Mouse (Mus musculus): ENCODE data around the gene Gm28036. TPM values are rescaled to one million over a fixed set of nuclear protein-coding genes. Genes with fewer than 3 reads are reported as not detected.
A peak's percentile ranks its signal among the peaks of the same experiment; 100 is the strongest.

The Gm28036 gene
- total RNA-seq, 2 experiments from 2014 or later: 20.0 to 20.9 TPM

DNA sequence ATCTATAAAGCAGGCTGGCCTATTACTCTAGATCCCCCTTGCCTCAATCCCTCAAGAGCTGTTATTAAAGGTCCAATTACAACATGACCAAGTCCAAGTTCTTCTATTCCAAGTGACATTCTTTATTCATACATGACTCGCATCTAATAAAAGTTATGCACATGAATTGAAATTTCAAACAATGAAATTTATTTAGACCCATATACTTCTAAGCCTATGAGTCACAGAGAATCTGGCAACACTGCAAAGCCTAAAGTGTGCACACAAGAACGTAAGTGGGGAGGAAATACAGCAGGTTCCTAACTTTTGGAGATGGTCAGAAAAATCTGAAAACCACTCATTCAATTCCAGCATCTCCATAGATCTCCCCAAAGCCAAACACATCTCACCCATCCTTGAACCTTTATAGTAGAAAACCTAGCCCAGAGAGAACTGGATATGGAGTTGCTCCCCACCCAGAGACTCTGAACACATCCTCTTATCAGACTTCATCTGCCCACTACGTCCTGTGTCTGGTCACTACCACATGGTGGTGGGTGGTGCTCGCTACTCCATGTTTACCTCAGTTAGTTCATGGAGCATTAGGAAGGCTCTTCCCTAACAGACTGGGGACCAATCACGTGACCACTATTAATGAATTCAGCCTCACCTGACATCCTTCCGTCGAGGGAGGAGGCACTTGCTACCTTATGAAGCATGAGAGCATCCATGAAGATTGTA, 39.3 kb downstream of the Gm28036 start:
- no peak for DNase-seq (ENCODE audit: low spot score in 2 of 2)

DNA sequence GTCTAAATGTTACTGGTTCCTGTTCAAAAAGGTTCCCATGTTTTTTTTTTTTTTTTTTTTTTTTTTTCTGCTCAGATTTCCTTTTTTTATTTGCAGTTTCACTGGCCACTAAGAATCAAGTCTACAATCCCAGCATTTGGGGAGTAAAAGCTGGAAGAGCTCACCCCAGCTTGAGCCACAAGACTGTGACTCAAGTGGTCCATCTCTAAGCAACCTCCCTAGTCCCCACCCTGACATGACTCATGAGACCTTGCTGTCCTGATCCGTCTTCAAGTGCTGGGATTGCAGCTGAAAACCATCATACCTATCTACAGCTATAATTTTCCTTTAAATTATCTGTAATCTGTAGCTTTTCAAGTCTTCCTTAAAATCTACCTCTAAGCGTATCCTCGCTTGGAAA, 42.4 kb downstream of the Gm28036 start:
- no peak for DNase-seq (ENCODE audit: low spot score in 2 of 2)

DNA sequence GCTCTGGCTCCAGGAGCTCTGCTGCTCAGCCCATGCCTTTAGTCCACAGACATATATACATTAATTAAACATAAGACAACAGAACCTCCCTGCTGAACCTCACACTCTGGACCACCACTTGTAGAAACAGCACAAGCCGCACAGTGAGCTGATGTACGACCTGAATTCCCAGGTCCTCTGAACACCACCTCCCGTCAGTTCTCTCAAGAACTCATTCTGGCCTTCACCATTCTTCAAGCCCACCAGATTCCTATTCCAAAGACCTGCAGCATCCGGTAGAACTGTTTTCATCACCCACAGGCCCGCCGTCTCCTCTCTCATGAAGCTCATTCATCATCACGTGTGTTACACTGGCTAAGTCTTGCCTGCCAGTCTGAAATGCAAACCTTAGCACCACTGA, 46.5 kb downstream of the Gm28036 start:
- DNase-seq (ENCODE audit: low spot score in 2 of 2): no peak

DNA sequence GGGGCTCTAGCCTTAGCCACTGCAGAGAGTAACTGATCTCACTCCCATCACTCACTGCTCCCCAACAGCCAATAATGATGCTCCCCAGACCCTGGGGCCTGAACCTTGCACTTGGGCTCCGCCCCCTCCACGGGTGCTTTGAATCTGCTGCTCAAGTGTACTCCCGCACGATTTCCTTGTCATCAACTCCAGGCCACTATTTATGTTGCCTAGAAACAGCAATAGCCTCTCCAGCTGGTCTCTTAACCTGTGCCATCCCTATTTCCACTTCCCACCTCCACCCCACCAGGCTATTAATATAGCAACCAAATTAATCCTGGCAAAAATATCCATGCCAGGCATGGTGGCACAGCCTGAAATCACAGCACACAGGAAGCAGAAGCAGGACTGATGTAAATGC, 47.2 kb downstream of the Gm28036 start:
- DNase-seq (ENCODE audit: low spot score in 2 of 2): no peak

DNA sequence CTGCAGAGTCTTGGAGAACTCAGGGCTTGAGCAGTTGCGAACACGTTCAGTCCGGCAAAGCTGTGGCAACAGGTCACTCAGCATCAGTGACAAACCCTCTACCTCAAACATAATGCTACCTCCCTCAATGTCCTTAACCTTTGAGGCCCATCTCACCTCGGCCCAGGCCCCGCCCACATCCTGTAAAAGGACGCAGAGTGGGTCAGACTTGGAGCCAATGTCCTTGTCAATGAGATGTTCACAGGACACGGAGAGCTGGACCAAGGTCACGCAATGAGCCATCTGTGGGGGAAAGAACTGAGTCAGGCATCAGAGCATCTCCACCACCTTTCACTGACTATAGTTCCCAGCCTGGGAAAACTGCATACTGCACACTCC, 47.7 kb downstream of the Gm28036 start:
- DNase-seq (ENCODE audit: low spot score in 2 of 2): no peak

DNA sequence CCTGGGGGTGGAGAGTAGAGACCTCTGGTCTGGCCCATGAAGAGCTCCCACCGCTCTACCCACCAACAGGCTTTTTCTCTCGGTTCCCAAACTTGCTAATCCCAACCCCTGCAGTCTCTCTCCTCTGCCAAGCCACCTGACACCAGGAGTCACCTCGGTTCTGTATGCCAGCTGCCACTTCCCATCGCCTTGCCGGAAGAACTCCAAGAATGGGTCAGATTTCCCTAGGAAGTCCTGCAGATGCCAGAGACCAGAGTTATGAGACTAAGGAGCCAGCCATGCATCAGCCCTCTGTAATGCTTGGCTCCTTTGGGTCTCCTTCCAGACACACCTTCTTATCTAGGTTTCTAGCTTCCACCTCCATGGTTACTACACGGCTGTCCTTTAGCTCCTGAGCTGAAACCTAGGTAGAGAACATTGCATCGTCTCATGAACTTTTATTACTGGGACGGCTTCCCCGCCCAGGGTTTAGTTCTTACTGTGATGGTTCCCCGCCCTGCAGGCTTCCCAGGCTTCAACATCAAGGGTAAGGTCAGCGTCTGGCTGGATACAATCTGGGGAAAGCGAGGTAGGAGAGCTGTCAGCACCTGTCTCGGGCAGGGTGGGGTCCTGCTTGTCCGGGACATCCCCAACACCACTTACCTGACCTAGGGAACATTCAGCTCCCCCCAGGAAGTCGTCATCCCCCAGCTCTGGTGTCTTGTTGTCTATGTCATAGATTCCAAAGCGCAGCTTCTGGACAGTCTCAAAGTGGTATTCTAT, 48.3 kb downstream of the Gm28036 start:
- no peak for DNase-seq (ENCODE audit: low spot score in 2 of 2)

DNA sequence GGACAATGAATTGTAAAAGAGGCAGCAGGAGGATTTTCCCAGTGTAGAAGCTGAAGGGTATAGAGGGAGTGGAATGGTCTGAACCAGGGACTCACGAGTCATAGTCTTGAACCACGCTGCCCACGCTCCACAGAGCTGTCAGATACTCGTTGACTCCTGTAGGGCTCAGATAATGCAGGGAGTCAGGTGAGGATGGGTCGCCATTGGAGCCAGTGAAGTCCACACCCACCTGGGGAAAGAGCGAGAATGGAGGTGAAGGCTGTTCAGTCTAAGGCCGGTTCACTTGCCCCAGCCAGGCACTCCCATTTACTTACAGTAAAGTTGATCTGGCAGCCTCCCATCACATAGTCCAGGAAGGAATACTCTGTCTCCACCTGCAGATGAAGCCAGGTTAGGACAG, 49.4 kb downstream of the Gm28036 start:
- DNase-seq (ENCODE audit: low spot score in 2 of 2): no peak

DNA sequence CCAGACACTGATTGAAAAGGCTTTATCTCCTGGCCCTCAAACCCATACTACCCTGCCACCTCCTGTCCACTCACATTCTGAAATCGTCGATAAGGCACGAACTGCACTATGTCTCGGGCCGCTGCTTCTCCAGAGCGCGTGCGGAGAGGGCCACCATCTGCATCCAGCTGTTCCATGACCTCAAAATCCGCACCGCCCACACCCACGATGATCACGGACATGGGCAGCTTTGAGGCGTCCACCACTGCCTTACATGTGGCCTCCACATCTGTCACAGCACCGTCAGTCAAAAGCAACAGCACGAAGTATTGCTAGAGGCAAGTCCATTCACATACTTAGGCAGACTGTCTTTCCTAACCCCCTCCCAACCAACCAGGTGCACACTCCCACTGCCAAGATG, 53.2 kb downstream of the Gm28036 start:
- DNase-seq (ENCODE audit: low spot score in 2 of 2): no peak

DNA sequence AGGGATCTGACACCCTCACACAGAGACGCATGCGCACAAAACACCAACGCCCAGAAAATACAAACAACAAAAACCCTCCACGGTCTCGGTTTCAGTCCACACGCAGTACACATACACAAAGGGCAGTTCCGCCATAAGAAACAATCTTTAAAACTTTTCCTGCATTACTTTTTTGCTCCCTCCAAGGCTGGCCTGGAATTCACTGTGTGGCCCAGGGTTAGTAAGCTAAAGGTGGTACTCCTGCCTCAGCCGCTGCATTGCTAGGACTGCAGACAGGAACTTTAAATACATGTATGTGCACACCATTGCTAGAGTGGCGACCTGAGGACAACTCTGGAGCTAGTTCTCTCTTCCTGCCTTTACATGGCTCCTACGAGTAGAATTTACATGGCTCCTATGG, 55.7 kb downstream of the Gm28036 start:
- no peak for DNase-seq (ENCODE audit: low spot score in 2 of 2)

DNA sequence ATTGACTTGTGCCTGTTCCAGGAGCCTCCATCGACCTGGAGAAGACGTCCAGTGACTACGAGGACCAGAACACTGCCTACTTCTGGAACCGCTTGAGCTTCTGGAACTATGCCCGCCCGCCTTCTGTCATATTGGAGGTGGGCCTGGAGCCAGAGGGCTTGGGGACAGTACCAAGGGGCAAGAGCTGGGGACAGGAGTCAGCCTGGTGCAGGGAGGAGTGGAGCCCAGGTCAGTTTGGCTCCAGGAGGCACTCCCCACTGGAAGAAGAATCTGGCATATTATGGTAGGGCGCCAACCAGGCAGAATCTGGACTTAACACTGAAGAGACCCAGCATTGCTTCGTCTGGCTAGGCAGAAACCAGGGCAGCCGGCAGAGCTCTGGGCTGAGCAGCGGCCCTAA, 59.0 kb downstream of the Gm28036 start:
- no peak for DNase-seq (ENCODE audit: low spot score in 2 of 2)

DNA sequence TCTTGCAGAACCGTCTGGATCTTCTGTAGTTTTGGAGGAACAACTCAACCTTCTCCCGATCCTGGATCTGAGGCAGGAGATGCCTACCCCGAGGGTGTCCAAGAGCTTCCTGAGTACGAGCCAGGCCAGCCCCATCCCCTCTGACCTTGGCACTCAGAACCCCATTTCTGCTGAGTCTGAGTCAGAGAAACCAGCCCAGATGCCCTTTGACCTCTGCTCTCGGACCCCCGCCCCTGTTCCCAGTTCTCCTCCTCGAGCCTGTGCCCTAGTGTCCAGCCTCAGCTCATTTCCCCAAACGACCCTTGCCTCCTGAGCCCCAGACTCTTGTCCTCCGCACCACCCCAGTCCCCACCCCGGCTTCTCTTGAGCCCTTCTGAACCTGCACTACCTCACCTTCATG, 60.8 kb downstream of the Gm28036 start:
- DNase-seq (ENCODE audit: low spot score in 2 of 2): no peak

DNA sequence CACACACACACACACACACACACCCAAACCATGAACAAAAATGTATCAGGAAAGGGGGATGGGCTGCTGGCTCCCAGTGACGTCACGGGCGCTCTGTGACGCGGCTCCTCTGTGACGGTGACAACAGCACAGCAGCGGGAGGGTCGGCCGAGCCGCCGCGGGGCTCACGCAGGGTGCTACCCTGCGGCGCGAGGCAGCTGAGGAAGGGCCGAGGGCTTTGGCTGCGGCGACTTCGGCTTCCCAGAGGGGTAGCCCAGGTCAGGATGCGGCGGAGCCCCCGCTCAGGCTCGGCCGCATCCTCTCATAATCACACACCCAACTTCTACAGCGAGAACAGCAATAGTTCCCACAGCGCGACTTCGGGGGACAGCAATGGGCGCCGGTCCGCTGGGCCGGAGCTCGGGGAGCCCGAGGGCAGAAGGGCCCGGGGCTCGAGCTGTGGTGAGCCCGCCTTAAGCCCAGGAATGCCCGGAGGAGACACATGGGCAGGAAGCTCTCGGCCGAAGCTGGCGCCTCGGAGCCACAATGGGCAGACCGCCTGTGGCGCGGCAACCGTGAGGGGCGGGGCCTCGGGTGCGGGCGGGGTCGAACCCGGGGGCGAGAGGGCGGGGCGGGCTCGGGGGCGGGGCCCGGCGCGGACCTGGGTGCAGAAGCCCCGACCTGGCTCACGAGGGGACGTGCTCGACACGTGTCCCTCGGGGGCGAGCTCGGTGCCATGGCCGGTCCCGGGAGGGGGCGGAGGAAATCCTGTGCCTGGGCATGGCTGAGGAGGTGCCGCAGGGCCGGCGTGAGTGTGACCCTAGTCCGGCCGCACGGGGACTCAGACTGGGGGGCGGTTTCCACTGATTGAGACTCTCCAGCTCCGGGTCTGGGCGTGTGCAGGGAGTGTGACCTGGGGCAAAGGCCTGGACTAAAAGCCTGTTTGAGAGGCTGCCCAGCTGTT, 61.5 kb downstream of the Gm28036 start, which contains the start of gene Spag4:
Gene Spag4, plus strand, starts transcription at position 77 of the 943 bp plus-strand sequence.
- peak; percentile 55 to 61 for DNase-seq (ENCODE audit: low spot score in 2 of 2)

DNA sequence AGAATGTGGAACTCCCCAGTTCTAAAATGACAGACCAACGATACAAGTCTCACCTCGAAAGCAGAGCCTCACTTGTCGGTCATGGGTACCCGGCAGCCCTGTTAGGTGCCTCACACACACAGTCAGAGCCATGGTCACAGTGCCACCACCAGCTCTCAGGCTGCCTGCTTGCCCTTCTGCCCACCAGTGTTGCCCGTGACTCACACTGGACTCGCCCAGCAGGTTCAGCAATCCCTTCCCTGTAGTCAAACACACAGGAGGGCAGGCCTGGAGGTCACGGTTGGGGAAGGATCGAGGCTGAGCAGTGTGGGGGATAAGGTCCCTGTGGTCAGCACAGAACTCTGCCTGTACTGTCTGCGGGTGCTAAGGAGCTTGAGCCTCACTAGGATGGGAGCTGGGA, 74.1 kb downstream of the Gm28036 start, which contains the start of gene Fer1l4:
Gene Fer1l4, minus strand, starts transcription at position 132 of the 400 bp plus-strand sequence.
- DNase-seq (ENCODE audit: low spot score in 2 of 2): no peak

DNA sequence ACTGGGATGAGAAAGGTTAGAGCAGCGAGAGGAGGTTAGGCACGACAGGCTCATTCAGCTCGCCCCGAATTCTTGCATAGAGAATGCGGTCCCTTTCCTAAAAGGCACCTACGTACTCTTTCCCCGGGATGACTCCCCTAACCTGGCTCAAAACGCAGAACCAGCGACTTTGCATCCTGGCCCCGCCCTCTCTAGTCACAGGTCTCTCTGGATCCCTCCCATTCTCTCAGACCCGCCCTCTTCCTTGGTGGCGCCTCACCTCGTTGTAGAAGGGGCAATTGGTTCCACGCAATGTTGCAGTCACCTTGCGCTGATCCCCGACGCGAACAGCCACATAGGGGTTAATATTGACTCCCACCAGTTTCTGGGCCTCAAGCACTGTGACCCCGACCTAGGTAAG, 79.0 kb downstream of the Gm28036 start:
- DNase-seq (ENCODE audit: low spot score in 2 of 2): no peak

DNA sequence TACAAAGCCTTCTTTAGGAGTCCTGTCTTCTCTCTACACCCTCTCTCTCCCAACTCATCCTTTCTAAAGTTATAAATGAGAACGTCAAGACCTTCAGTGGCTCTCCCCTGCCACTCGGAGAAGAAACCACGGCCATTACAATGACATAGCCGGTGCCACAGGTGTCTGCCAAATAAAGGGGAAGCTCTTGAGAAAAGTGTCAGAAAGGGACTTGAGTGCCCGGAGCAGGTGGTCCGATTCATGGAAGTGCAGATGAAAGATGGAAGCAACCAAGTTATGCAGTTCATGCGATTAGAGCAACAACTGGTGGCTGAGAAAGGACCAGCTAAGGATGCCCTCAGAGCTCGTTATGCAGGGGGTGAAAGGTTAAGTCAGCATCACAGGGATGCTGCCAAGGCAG, 84.0 kb downstream of the Gm28036 start:
- DNase-seq (ENCODE audit: low spot score in 2 of 2): no peak

DNA sequence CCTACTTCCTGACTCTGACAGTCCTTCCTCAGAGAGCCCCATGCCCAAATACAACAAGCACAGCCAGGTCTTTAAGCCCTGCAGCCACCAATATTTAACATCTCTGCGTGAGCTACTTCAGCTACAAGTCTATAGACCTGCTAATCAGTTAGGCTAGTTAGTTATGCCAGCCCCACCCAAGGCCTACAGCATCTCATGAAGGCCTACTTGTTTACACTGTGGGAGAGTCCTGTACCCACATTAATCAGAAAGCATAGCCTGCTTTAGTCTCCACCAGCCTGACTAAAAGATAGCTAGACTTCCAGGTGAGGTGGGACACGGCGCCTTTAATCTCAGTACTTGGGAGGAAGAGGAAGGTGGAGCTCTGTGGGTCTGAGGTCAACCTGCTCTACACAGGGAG, 87.5 kb downstream of the Gm28036 start:
- no peak for DNase-seq (ENCODE audit: low spot score in 2 of 2)

DNA sequence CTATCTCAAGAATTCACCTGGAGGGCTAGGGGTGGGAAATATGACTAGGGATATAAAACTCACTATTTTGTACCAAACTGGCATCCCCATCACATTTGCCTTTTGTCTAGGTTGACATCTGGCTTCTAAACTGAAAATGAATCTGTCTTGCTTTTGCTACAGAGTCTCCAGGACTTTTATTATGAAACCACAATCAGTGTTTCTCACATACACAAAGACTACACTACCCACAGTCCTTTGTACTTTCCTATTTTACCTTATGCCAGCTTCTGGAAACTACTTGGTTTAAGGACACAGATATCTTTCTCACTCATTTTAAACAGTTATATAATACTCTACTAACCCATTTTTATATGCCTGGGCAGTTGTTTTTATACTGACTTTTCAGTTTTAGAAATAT, 101.4 kb downstream of the Gm28036 start:
- DNase-seq (ENCODE audit: low spot score in 2 of 2): no peak
